Mouse (Mus musculus): ENCODE measurements around the gene Gtf2ird2. TPM values are rescaled to one million over a fixed set of nuclear protein-coding genes. Genes with fewer than 3 reads are reported as not detected.
A peak's percentile ranks its signal among the peaks of the same experiment; 100 is the strongest.

The Gtf2ird2 gene
- total RNA-seq, 2 experiments from 2014 or later: 4.2 TPM

DNA sequence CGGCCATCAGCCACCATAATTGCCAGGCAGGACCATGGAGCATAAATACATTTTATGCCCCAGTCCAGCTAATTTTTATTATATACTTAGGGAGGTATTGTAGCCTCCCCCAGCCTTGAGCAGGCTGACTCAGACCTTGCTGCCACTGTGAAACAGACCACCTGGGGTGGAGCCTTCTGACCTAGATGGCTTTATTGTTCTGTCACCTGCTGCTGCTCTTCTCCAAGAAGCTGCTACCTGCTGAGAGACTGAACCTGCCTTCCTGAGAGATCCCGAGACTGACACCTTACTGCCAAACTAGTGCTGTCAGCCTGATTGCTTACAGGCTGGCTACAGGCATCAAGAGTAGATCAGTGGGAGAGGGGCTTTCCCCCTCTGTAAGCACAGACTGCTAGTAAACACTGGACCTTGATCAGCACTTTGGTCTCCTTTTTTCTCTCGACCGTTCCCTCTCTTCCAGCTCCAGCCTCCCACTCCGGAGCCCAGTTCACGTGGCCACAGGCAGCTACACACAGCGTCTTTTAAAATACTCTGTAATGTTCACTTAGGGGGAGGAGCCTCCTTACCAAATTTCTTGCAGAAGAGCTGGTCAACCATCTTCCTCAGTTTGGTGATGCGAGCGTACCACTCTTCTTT, 76.3 kb downstream of the Gtf2ird2 start:
- no peak for ATAC-seq (replicated peaks; ENCODE audit: poor library complexity)

DNA sequence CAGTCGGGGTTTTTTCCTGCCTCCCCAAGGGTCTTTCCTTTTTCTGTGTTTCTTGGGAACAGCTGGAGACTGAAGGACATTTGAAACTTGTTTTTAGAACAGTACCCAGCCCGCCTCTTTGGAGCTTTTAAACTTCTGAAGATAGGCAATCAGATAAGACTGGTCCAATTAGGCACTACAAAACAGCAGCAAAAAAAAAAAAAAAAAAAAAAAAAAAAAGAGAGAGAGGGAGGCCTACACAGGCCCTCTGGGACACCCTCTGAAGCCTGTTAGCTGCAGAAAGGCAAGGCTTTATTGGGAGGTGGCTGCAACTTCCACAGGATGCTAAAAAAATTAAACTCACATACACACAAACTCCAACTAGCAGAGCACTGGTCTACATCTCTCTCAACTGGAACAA, 82.1 kb downstream of the Gtf2ird2 start:
- ATAC-seq (replicated peaks; ENCODE audit: poor library complexity): no peak

DNA sequence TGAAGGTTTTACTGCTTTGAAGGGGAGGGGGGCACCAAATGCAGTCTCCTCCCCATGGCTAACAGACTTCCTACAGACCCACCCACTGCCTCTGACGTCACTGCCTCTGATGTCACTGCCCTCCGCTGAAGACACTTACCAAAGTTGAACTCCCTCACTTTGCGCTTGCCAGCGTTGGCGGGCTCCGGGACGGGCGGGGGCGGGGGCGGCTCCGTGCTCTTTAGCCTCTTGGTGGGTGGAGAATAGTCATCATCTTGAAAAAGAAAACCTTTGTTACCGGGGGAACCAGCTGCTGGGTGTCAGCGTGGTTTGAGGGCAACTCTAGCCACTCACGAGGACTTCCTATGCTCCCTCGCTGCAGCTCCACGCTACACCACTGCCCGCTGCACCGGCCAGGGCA, 82.6 kb downstream of the Gtf2ird2 start:
- peak; percentile 60 for ATAC-seq (replicated peaks; ENCODE audit: poor library complexity)

DNA sequence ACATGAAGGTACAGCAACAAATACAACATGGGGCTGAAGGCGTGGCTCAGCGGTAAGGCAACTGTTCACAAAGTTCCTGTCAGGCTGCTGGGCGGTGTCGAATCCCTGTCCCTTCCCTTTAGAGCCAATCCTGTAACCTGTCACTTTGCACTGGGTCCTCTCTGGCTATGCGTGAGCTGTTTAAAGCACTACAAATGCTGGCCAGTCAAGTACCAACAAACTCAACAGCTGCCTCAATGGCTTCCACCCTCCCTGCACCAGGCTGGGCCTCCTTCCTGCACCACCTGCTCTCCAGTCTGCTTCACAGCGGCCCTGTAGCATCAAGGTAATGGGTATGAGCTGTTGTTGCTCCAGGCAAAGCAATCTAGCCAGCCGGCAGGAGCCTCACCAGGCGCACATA, 84.9 kb downstream of the Gtf2ird2 start:
- no peak for ATAC-seq (replicated peaks; ENCODE audit: poor library complexity)

DNA sequence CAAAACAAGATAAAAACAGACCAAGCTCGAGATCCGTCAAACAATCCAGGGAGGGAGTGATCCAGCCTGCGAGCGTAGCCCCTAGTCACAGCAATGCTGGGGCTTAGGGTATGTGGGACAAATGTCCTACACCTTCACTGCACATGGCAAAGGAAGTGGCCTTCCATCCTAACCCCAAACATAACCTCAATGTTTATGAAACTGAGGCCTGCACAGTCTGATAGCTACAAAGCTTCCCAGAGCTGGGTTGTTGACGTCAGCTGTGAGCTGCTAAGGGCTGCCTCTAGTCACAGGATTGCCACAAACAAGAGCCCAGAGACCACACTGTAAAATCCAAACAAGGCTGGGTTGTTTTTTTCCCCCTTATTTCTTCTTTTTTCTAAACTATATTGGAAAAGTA, 85.9 kb downstream of the Gtf2ird2 start:
- peak; percentile 66 for ATAC-seq (replicated peaks; ENCODE audit: poor library complexity)

DNA sequence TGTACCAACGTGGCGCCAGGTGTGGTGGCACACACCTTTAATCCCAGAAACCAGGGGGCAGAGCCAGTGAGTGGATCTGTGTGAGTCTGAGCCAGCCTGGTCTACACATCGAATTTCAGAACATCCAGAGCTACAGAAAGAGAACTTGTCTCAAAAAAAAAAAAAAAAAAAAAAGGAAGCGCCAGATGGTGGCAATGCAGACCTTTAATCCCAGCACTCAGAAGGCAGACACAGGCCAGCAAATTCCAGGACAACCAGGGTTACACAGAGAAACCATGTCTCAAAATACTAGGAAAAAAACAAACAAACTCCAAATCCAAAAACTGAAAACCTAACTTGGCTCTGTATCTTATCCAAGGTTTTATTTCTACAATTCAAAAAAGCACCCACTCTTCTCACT, 86.7 kb downstream of the Gtf2ird2 start:
- ATAC-seq (replicated peaks; ENCODE audit: poor library complexity): no peak

DNA sequence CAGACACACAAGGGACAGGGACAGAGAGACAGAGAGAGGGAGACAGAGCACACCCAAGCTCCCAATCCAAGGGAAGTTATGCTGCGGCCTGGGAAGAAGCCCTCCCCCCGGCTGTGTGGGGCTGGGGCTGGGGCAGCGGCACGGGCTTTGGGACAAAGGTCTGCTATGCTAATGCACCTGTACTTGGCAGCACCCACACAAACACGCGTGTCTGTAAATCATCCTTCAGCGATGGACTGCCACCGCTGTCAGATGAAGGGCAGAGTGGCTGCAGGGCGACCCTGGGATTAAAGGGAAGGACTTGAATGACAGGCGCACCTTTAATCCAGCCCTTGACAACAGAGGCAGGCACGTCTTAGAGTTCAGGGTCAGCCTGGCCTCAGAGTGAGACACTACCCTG, 87.6 kb downstream of the Gtf2ird2 start:
- ATAC-seq (replicated peaks; ENCODE audit: poor library complexity): no peak

DNA sequence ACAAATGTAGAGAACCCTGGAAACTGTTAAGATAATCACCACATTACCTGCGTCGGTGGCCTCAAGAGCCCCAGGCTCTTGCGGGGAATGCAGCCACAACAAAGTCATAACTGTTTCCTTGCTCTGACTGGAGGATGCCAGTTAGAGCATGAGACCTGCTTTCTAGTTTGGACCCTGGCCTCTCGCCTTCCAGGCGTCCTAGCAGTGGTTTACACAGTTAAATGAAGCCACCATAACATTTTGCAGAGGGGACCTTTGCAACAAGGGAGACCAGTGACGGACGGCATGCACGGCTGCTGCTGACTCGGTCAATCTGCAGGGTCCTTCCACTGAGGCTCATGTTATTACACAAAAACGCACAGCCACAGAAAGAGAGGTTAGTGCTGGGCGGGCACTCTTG, 88.9 kb downstream of the Gtf2ird2 start:
- no peak for ATAC-seq (replicated peaks; ENCODE audit: poor library complexity)

DNA sequence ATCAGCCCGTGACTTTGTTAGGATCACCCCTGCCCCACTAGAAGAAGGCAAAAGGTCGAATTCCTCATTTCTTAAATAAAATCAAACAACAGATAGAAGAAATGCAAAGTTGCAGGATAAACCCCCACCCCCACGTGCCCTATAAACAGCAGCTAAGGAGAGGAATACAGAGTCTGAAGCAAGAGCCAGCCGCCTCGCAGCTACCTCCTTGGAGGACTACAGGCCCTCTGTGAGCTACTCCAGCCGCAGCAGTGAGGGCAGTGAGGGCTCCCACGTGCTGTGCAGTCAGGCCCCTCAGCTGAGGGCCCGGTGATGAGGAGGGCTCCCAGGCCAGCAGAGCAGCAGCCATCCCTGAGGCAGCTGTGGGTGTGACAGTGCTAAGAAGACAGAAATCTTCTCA, 89.9 kb downstream of the Gtf2ird2 start:
- ATAC-seq (replicated peaks; ENCODE audit: poor library complexity): no peak

Other genes starting within 250 kb of the Gtf2ird2 start
- gene Castor2, start 84.3 kb upstream of the Gtf2ird2 start, total RNA-seq (2015): 2.7 and 2.8 TPM in 2 replicates
- 0.54 and 0.57 TPM in 2 replicates for gene Castor2, start 84.3 kb upstream of the Gtf2ird2 start, total RNA-seq (2017)
- gene Rcc1l, start 7.2 kb upstream of the Gtf2ird2 start, total RNA-seq (2015): 10.6 and 11.1 TPM in 2 replicates
- gene Rcc1l, start 7.2 kb upstream of the Gtf2ird2 start, total RNA-seq (2017): 8.8 and 10.2 TPM in 2 replicates
- 139 and 150 TPM in 2 replicates for gene Ncf1, start 45.6 kb downstream of the Gtf2ird2 start, total RNA-seq (2015)
- 155 and 185 TPM in 2 replicates for gene Ncf1, start 45.6 kb downstream of the Gtf2ird2 start, total RNA-seq (2017)
- 89.9 and 91.0 TPM in 2 replicates for gene Gtf2i, start 130.7 kb downstream of the Gtf2ird2 start, total RNA-seq (2015)
- gene Gtf2i, start 130.7 kb downstream of the Gtf2ird2 start, total RNA-seq (2017): 46.6 and 54.0 TPM in 2 replicates

All from megakaryocyte progenitor cell, adult 5-6 weeks (primary cell).